Mouse (Mus musculus) heart, adult 18-20 months (tissue): ENCODE results near the gene Ly6g6e. TPM values are rescaled to one million over a fixed set of nuclear protein-coding genes. Genes with fewer than 3 reads are reported as not detected.
"Not testable (repeated sequence)": the region's sequence is repeated elsewhere in the genome, so short reads cannot be mapped to it uniquely, and the experiment has no call there.

Source experiments
- DNase-seq, 2 experiments: peaks; one replicate each; pipeline ENCODE4 v3.0.0; 2021 to 2022; ENCODE audit warnings: mixed read lengths in 1 of 2
- long read RNA-seq, 2 experiments: library from polyadenylated mRNA; stranded (forward); transcript quantifications; one replicate each; pipeline ENCODE4 v2.0.0; 2021
- total RNA-seq, 2 experiments: library from RNA; stranded (reverse); gene quantifications; 2 replicates each; pipeline ENCODE4 v1.2.3; 2021

Gene Ly6g6e
- total RNA-seq = not detected
- long read RNA-seq, experiment 1, partial matches to known transcripts = 0 of 1 reads
- long read RNA-seq, experiment 1, other reads (novel, unspliced or antisense) = 1 of 1 reads
- long read RNA-seq, experiment 2 = 0 reads

DNA sequence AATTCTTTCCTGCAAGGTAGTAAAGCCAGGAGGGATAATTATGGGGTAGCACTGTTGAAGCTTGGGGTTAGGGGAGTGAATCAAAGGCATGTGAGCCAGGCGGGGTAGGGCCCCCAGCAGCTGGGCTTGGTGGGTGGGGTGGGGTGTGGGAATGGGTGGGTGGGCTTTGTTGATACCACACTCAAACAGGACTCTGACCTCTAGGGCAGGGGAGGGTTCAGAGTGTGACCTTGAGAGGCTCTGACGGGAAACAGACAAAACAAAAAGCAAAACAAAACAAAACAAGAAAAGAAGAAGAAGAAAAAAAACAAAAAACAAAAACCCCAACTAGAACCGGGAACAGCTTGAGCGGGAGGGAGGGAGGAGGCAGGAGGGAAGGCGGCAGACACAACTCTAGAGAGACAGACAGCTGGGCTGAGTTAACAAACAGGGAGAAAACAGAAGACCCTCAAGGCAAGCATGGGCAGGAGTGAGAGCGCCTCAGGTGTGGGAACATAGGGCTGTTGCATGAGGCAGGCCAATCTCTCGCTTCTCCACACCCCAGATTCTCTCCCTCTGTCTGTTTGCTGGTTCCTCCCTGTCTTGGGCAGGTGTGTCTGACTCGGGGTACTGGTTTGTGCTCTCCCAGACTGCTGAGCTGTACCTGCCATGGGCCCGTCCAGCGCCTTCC, at the start of gene Ly6g6e:
TSS of gene Ly6g6e (plus strand) at position 396 of the 670 bp plus-strand sequence.
- no peak for DNase-seq

- no peak for DNase-seq
Measured at GRCm38 (mm10) chr17:35027277-35028068, 49.2 kb upstream of the Ly6g6e start, which contains the start of gene Sapcd1. Gene Sapcd1, minus strand, starts transcription at chr17:35028016.

GRCm38 (mm10) chr17:35028315-35028714, 48.4 kb upstream of the Ly6g6e start:
- DNase-seq = no peak

DNA sequence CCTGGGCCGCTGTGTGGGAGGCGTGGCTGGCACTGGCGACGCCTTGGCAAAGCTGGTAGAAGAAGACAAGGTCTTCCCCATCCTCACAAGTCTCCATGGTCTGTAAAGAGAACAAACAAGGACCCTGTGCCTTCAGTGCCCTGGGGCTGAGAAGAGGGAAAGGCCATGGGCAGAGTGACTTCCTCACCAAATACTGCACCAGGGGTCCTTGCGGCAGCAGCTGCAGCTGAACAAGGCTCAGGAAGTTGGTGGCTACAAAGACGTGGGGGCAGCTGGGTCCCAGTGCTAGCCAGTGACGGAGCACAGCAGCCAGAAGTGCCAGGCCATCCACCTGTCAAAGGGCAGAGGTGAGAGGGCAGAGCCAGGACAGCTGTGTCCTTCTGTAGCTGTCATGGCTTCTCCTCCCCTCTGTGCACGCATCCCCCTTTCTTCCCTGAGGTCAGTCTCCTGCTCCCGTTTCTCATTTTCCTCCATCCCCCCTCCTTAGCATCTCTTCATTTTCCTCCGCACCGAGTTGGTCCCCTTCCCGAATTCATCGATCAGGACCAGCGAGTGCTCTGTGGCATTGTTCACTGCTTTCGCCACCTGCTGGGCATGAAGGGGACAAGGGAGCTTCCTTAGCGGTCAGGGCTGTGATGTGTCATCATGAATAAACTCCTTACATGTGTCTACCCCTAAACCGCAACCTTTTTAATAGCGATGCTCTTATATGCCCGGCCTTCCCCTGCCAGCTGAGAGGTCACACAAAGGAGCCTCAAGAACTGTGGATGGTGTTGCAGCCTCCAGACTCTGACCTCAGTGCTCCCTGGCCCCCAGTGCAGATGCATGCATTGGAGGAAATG, 46.8 kb upstream of the Ly6g6e start:
- DNase-seq = no peak

DNA sequence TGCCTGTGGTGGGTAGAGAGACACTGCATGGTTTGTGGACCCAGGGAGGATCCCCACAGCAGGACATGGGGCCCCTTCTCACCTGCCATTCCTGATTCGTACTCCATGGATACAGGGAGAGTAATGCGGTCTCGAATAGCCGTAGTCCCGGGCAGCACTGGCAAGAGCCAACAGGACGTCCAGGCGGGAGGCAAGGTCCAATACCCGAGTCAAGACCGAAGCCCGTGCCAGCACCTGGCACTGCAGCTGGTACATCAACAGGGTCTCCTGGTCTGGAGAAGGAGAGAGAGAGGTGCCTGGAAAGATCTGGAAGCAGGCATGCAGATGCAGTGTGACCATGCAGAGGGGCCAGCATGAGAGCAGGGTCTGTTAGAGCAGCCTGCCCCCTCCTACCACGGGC, 45.4 kb upstream of the Ly6g6e start:
- DNase-seq = no peak

DNA sequence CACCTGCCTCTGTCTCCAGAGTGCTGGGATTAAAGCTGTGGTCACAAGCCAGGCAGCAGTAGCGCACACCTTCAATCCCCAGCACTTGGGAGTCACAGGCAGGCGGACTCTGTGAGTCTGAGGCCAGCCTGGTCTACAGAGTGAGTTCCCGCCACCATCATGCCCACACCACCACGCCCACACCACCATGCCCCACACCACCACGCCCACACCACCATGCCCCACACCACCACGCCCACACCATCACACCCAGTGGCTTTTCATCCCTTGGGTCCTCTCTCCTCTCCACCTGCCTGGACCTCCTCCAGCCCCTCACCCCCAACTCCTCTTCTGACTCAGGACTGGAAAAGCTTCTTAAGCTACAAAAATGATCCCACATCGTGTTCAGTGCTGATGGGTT, 44.8 kb upstream of the Ly6g6e start:
- no peak for DNase-seq

- no peak for DNase-seq
Measured at GRCm38 (mm10) chr17:35032323-35032870, 44.3 kb upstream of the Ly6g6e start.

- not testable (repeated sequence) for DNase-seq
Measured at GRCm38 (mm10) chr17:35033703-35034102, 43.0 kb upstream of the Ly6g6e start.

GRCm38 (mm10) chr17:35034896-35035295, 41.8 kb upstream of the Ly6g6e start:
- no peak for DNase-seq

DNA sequence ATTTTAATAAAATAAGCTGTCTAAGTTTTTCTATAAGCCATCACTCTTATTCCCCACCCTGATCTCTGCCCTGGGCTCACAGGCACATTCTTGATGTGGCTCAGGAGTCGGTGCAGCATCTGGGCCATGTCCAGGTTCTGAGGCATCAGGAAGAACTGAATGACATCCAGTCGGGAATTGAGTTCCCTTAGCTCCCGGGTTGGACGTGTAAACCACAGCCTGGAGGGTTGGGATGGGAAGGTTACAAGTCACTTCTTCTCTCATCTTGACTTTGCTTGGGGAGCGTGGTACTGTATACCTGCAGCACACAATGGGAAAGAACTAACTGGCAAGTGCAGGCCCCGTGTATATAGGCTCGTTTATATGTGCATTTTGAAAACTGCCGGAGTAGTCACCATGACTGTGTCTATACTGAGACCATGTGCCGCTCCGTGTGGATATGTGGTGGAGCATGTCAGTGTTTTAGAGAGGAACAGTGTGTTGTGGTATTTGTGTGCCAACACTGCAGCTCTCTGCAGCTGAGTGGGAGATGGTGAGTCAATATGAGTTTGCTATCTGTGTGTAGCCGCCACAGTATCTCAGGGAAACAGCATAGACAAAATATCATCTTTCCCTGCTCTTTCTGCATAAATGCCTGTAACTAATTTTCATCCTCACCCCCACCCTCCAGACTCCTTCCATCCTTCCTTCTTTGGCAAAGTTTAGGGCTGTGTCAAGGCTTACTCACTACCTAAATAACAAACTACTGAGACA, 37.4 kb upstream of the Ly6g6e start:
- DNase-seq = no peak

DNA sequence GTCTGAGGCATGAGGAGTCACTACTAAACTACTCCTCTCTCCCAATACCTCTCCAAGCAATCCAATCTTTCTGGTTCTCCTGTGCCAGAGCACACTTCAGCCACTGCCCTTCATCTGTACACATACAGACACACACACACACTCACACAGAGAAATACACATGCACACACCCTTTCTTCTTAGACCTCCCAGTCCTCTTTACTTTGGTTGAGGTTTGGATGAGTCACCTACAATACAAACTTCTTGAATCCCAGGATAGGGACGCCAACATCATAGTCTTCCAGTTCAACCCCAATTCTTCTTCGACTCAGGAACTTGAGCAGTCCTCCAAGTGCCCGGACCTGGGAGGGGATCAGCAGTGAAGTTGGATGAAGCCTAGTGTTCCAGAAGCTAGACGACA, 32.9 kb upstream of the Ly6g6e start:
- no peak for DNase-seq

DNA sequence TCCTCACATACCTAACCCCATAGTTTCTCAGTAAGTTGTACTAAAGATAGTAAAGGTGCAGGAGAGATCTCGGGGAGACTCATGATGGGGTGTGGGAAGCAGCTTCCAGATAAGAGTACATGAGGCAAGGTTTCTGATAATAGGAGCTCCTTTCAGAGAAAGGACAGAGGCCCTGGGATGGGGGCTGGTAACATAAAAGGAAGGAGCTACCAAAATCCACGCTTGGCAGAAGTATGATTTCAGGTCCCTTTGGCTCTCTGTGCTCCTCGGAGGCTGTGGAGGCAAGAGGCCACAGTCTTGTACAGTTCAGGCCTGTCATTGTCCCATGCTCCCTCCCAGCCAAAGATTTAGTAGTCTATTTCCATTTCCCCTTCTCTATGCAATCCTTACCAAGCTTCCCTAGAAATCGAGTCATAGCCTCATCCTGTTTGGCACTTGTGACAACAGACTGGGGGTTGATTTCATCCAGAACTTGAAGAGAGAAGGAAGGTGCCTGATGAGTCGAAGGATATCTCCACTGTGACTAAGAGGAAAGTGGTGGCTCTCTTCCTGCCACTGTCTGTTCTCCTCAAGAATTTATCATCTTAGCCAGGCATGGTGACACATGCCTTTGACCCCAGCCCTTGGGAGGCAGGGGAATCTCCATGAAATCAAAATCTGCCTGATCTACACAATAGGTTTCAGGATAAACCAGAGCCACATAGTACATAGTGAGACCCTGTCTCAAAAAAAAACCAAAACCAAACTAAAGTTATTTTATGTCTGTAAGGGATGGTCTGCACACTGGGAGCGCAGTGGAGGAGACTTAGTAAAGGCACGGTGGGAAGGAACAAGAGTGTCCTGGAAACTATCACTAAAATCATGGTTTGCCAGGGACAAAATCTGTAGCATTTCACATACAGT, 31.5 kb upstream of the Ly6g6e start:
- DNase-seq = no peak

DNA sequence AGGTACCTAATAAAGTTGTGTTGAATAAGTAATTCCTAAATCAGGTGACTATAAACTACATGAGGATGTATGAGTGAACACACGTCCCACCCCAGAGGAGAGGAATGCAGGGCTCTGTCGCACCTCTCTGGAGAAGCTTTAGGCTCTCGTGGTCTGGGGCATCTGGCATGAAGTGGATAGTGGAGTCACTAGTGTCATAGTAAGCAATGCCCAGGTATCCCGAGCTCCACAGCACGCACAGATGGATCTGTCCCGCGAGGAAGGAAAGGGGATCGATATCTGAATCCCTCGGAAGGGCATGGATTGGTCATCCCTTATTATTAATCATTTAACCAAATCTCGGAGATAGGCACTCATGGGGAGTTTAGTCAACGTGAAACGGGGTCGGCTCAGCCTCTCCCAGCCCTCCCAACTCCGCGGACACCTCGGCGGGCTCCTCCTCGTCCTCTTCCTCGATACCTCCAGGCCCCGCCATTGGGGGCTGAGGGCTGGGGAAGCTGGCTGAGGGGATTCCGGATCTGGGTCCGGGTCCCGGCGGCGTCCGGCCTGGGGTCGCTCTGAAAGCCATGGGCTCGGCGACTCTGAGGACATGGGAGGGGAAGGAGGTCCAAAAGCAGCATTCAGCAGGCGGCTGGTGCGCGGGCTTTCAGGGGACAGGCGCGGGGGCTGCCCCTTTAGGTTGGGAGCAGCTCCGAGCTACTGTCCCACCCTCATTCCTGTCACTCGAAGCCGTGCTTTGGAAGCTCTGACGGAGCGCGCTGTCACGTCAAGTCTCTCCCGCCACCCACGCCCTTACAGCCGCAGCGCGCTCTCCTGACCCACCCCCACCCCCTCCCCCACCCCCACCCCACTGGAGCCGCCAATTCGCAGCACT, 30.7 kb upstream of the Ly6g6e start:
- DNase-seq = no peak

DNA sequence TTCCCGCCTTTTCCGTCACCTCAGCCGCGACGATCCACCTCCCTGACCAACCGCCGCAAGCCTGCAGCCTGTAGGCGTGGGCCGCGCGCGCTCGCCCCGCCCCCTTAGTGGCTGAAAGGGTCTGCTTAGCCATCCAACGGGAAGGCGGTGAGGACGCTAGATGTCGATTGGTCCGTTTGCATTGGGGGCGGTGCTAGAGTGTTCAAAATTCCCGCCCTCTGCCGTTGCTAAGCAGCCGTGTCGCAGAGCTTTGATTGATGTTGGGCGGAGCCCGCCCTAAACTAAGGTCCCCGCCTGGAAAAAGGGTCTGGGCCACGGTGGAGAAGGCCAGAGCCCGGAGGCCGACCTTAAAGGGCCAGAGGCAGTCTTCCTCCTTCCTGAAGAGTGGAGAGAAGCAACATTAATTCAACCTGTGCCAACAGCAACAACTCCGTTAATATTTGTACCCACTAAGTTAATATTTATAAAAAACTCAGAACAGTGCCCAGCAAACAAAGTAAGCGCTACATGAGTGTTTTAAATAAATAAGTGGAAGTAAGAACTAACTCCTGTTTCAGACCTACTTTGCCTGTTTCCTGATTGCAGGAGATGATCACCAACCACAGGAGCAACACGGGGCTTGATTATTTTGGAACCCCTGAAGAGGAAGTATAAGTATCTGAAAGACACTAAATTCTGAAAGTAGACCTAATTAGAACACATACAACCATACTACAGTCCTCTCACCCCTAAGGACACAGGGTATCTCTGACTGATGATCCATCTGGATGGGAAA, 29.8 kb upstream of the Ly6g6e start, which contains the start of gene Msh5:
TSS of gene Msh5 (minus strand) at position 65 of the 775 bp plus-strand sequence.
- peak; percentile 97 to 98 for DNase-seq

DNA sequence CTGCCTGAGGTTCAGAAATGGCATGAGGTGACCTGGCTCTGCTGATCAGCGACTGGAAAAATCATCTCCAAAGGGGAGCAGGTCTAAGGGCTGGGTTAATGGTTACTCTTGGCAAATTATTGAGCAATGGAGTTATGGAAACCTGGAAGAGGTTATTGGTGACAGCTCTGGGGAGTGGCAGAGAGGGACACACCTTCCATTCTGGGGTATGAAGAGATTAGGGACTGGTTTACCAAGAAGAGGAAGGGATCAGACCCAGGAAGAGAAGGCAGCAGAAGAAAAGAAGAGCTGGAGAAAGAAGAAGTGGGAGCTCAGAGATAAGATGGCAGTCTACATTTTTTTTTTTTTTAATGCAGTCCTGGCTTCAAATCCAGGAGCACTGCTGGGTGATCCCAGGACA, 29.0 kb upstream of the Ly6g6e start:
- peak in 1 of 2 experiments; percentile 34 for DNase-seq

- peak; percentile 61 to 63 for DNase-seq
Measured at GRCm38 (mm10) chr17:35048149-35048931, 28.4 kb upstream of the Ly6g6e start.

- DNase-seq = no peak
Measured at GRCm38 (mm10) chr17:35048932-35049440, 27.7 kb upstream of the Ly6g6e start.
